Mouse (Mus musculus) intestine, embryonic 16.5 days (tissue): ENCODE results near the gene Ppil6. TPM values are rescaled to one million over a fixed set of nuclear protein-coding genes. Genes with fewer than 3 reads are reported as not detected.
A peak's percentile ranks its signal among the peaks of the same experiment; 100 is the strongest.

Experiments
- ATAC-seq: fragments of 200-750 bp; cut with Nextera tagmentation; 2 replicates; pipeline ENCODE4 v1.8.0; 2017; ENCODE audit warnings: moderate TSS enrichment, moderate library complexity
- H3K27ac ChIP-seq: fragments of 300-500 bp; sonication (generic); 2 replicates; pipeline ENCODE4 v1.5.1; 2014; ENCODE audit warnings: mild to moderate bottlenecking, low read length
- H3K27me3 ChIP-seq: fragments of 300-500 bp; sonication (generic); replicated peaks from 2 replicates; pipeline ENCODE4 v1.6.1; 2014; ENCODE audit warnings: low read length, control low read depth, mixed read lengths; ENCODE audit not compliant: control insufficient read depth, insufficient read depth
- H3K36me3 ChIP-seq: fragments of 300-500 bp; sonication (generic); 2 replicates; pipeline ENCODE4 v1.6.1; 2014; ENCODE audit warnings: low read length, control low read depth; ENCODE audit not compliant: control insufficient read depth, insufficient read depth
- H3K4me1 ChIP-seq: fragments of 300-500 bp; sonication (generic); 2 replicates; pipeline ENCODE4 v1.6.1; 2014; ENCODE audit warnings: low read length, control low read depth, mixed read lengths; ENCODE audit not compliant: control insufficient read depth, insufficient read depth
- H3K4me2 ChIP-seq: fragments of 300-500 bp; sonication (generic); 2 replicates; pipeline ENCODE4 v1.6.1; 2014; ENCODE audit warnings: low read depth, low read length, control low read depth
- H3K4me3 ChIP-seq: fragments of 300-500 bp; sonication (generic); 2 replicates; pipeline ENCODE4 v1.5.1; 2014; ENCODE audit warnings: mild to moderate bottlenecking, low read length
- H3K9ac ChIP-seq: fragments of 300-500 bp; sonication (generic); 2 replicates; pipeline ENCODE4 v1.6.1; 2014; ENCODE audit warnings: low read depth, low read length
- H3K9me3 ChIP-seq: fragments of 300-500 bp; sonication (generic); 2 replicates; pipeline ENCODE4 v1.6.1; 2016; ENCODE audit warnings: low read length, control low read depth; ENCODE audit not compliant: control insufficient read depth
- WGBS: fragments of 180-500 bp; shearing (Covaris S2); extraction: QIAGEN DNeasy Blood & Tissue Kit; methylation state at CpG from one replicate; pipeline ENCODE4 v1.1.7; 2014; 5-methylcytosine and 5-hydroxymethylcytosine counted together
- polyA plus RNA-seq: library from polyadenylated mRNA; unstranded; fragments of >200 nt; fragmentation: Nextera tagmentation; extraction: Ambion mirVana; gene quantifications from 2 replicates; pipeline ENCODE4 v1.2.1, GENCODE M21; 2015

Ppil6 gene
- polyA plus RNA-seq: 0.36 and 0.93 TPM in 2 replicates

GRCm38 (mm10) chr10:41489708-41490517 lies at the start of gene Ppil6, which contains the start of gene Smpd2:
Ppil6 (plus strand) TSS chr10:41490439.
Smpd2 (minus strand) TSS chr10:41490369.
- peaks cover 11% of the 10 kb centered on the region for H3K36me3 ChIP-seq
- no peaks in the 10 kb centered on the region for H3K9me3 ChIP-seq
- 1% methylated on average over 50 of the region's 50 CpGs for WGBS
- H3K27me3 ChIP-seq: no peaks in the 10 kb centered on the region
- peaks cover 18% of the 10 kb centered on the region; the same call in 1 of the 2 replicates for H3K4me1 ChIP-seq
- H3K27ac ChIP-seq: peak within 1 kb of the TSS; percentile 78
- H3K4me3 ChIP-seq: peak within 1 kb of the TSS; percentile 74
- H3K9ac ChIP-seq: peak within 1 kb of the TSS; percentile 84
- ATAC-seq: peak; percentile 93
- peak within 1 kb of the TSS; percentile 96 for H3K4me2 ChIP-seq

DNA sequence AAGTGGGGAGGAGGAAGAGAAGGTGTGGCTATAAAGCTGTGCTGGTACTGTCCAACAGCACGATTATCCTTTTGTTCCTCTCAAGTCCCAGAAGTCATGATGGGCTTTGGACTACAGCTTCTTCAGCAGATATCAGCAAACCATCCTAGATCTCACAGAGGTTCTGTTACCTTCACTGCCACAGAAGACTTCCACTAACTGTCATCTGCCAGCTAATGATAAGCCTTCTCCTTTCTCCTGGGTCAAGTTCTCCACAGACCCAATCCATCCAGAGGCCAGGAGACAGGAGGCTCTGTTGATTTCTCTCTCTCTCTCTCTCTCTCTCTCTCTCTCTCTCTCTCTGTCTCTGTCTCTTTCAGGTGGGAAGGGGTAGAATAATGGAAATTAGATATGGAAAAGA lies 42.0 kb upstream of the Ppil6 start:
- Histone ChIP-seq H3K27me3 (no peaks in the 10 kb centered on the region), H3K27ac (no peak overlapping the region), H3K9me3 (no peaks in the 10 kb centered on the region), H3K4me2 (no peak overlapping the region), H3K4me3 (no peak overlapping the region), H3K36me3 (no peaks in the 10 kb centered on the region; the same call in 1 of the 2 replicates), H3K4me1 (peaks cover 16% of the 10 kb centered on the region), H3K9ac (no peak overlapping the region)
- no peak for ATAC-seq
- 93% methylated on average over 1 of the region's 1 CpGs for WGBS

GRCm38 (mm10) chr10:41449684-41450083 lies 40.6 kb upstream of the Ppil6 start:
- Histone ChIP-seq H3K27ac (peak overlapping the region; percentile 77), H3K9me3 (no peaks in the 10 kb centered on the region), H3K27me3 (no peaks in the 10 kb centered on the region), H3K4me3 (peak overlapping the region; percentile 93), H3K36me3 (no peaks in the 10 kb centered on the region; the same call in 1 of the 2 replicates), H3K4me2 (peak overlapping the region; percentile 88), H3K4me1 (peaks cover 16% of the 10 kb centered on the region), H3K9ac (peak overlapping the region; percentile 69)
- ATAC-seq: peak; percentile 64
- WGBS: 12% methylated on average over 14 of the region's 14 CpGs

DNA sequence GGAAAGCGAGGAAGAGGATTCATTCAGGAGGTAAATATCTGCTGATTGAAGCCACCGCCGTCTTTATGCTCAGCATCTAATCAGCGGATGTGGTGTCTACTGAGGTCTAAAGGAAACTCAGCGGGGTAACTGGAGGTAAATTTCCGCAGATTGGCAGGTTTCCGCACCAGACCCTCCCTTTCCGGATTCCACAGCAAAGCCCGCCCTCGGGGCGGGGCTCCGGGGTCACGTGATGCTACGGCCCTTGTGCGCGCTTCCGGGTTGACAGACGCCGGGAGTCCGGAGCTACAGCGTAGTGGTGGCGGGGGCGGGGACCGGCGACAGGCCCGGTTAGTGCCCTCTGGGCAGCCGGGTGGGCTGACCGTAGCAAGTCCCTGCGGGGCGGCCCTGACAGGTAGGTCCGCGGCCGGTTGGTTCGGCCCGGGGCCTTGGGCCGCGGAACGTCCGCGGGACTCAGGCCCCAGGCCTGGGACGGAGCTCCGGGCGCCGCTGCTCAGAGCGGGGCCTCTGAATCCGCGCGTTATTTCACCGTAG lies 40.0 kb upstream of the Ppil6 start, which contains the start of gene Zbtb24:
Zbtb24 (plus strand) TSS at position 247 of the 534 bp plus-strand sequence.
- peak within 1 kb of the TSS; percentile 93 for H3K4me3 ChIP-seq
- peak within 1 kb of the TSS; percentile 77 for H3K27ac ChIP-seq
- H3K4me1 ChIP-seq: peaks cover 16% of the 10 kb centered on the region
- ATAC-seq: peak; percentile 96
- peak within 1 kb of the TSS; percentile 85 for H3K9ac ChIP-seq
- no peaks in the 10 kb centered on the region; the same call in none of the 2 replicates for H3K36me3 ChIP-seq
- under 1% methylated on average over 49 of the region's 49 CpGs for WGBS
- H3K4me2 ChIP-seq: peak within 1 kb of the TSS; percentile 88
- H3K9me3 ChIP-seq: no peaks in the 10 kb centered on the region
- no peaks in the 10 kb centered on the region for H3K27me3 ChIP-seq

GRCm38 (mm10) chr10:41450780-41451522 lies 39.3 kb upstream of the Ppil6 start:
- Histone ChIP-seq H3K4me2 (peak overlapping the region; percentile 60), H3K9ac (peak overlapping the region; percentile 85), H3K4me1 (peaks cover 16% of the 10 kb centered on the region), H3K27ac (peak overlapping the region; percentile 65; the same call in 1 of the 2 replicates), H3K9me3 (no peaks in the 10 kb centered on the region), H3K36me3 (no peaks in the 10 kb centered on the region; the same call in none of the 2 replicates), H3K4me3 (peak overlapping the region; percentile 93), H3K27me3 (no peaks in the 10 kb centered on the region)
- ATAC-seq: peak; percentile 36; the same call in 1 of the 2 replicates
- 46% methylated on average over 18 of the region's 18 CpGs for WGBS

DNA sequence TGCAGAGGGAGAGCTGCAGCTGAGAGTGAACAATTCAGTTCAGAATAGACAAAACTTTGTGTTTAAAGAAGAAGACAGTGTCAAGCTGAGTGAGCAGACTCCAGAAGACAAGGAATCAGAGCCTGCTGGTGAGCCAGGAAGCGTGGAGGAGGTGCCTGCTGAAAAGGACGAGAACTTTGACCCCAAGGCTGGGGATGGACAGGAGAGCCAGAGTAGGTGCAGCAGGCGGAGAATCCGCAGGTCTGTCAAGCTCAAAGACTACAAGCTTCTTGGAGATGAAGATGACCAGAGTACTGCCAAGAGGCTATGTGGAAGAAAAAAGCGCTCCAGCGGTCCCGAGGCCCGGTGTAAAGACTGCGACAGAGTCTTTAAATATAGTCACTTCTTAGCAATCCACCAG lies 38.6 kb upstream of the Ppil6 start:
- WGBS: 86% methylated on average over 9 of the region's 9 CpGs
- no peak for ATAC-seq
- Histone ChIP-seq H3K4me1 (peaks cover 16% of the 10 kb centered on the region), H3K36me3 (peaks cover 4% of the 10 kb centered on the region), H3K4me3 (no peak overlapping the region), H3K9me3 (no peaks in the 10 kb centered on the region), H3K27me3 (no peaks in the 10 kb centered on the region), H3K27ac (peak overlapping the region; percentile 53; the same call in 1 of the 2 replicates), H3K9ac (no peak overlapping the region), H3K4me2 (peak overlapping the region; percentile 60)

DNA sequence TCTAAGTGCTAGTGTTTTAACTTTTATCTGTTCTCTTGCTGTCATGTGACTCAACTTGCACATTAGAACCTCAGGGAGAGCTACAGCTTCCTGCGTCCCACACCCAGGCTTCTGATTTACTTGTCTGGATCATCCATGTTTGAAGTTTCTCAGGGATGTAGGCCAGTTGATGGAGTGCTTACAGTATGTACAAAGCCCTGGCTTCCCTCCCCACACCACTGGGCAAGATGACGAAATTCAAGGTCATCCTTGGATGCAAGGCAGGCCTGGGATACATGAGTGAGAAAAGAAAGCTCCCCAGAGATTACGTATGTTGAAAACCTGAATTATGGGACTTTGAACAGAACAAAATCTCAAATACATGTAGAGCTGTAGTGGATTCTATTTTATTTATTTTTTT lies 37.4 kb upstream of the Ppil6 start:
- H3K4me1 ChIP-seq: peaks cover 16% of the 10 kb centered on the region
- peaks cover 5% of the 10 kb centered on the region for H3K36me3 ChIP-seq
- no peak overlapping the region for H3K4me2 ChIP-seq
- no peak overlapping the region for H3K4me3 ChIP-seq
- H3K27me3 ChIP-seq: no peaks in the 10 kb centered on the region
- no peak overlapping the region for H3K27ac ChIP-seq
- ATAC-seq: no peak
- WGBS: 86% methylated on average over 3 of the region's 3 CpGs
- H3K9ac ChIP-seq: no peak overlapping the region
- no peaks in the 10 kb centered on the region for H3K9me3 ChIP-seq

DNA sequence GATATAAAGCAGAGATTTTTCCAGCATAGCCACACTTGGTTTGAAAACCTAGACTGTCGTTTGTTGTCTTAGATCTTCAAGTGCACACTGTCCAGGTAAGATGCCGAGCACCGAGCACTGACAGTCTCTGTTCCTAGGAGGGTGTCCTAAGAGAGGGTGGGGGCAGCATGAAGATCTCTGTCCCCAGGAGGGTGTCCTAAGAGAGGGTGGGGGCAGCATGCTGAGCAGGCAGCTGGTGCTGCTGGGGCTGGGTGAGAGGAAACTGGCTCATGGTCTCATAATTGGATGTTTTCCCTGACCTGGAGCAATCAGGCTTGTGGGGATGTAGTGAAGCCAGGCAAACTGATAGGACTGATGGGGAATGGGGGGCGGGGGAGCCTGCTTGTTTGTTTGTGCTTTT lies 30.2 kb upstream of the Ppil6 start:
- Histone ChIP-seq H3K9me3 (no peaks in the 10 kb centered on the region), H3K36me3 (peaks cover 9% of the 10 kb centered on the region; the same call in 1 of the 2 replicates), H3K9ac (no peak overlapping the region), H3K4me1 (no peaks in the 10 kb centered on the region), H3K4me2 (no peak overlapping the region), H3K27me3 (no peaks in the 10 kb centered on the region), H3K27ac (no peak overlapping the region), H3K4me3 (no peak overlapping the region)
- WGBS: 79% methylated on average over 4 of the region's 4 CpGs
- ATAC-seq: no peak

DNA sequence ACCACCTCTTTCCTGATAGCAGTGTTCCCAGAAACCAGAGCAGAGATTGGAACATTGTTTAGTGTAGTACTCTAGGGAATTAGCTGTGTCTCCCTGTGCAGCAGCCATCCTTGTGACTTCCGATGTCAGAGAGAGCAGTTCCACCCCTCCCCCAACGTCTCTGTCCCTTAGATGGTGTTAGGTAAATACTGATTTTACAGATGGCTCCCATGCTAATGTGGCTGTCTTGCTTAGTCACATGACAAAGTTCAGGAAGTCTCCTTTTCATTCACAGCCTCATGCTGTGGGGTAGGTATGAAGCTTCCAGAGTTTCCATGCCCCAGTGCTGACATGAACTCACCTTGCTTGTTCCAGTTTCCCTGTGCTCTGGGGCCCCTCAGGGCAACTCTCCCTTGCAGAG lies 29.7 kb upstream of the Ppil6 start:
- Histone ChIP-seq H3K36me3 (peaks cover 9% of the 10 kb centered on the region; the same call in 1 of the 2 replicates), H3K27ac (no peak overlapping the region), H3K9ac (no peak overlapping the region), H3K4me3 (no peak overlapping the region), H3K4me1 (no peaks in the 10 kb centered on the region), H3K4me2 (no peak overlapping the region), H3K27me3 (no peaks in the 10 kb centered on the region), H3K9me3 (no peaks in the 10 kb centered on the region)
- ATAC-seq: 0 out of 2 replicates have a peak, but pooled peaks have one; percentile 38
- WGBS: 16% methylated on average over 2 of the region's 2 CpGs
